In genomic region chr7:18993036-18993435, GRCm38 (mm10) we compare ENCODE assay signal across 12 mouse cellular contexts. TPM values are rescaled to one million over a fixed set of nuclear protein-coding genes. Genes with fewer than 3 reads are reported as not detected.
A peak's percentile ranks its signal among the peaks of the same experiment; 100 is the strongest.
DNase-seq lines count a peak whose midpoint lies in the region; ATAC-seq lines count a peak whose summit lies in the region.
"Had no signal": no experiment of that assay in that cellular context is flagged by ENCODE, and none has a peak within 500 bp of the region (broad histone marks: within the 10 kb centered on the region; RNA-seq: fewer than 3 reads in every experiment).

No protein-coding gene starts in this region.

- peaks cover 36% of the 10 kb centered on the region for H3K4me1 ChIP-seq in kidney, embryonic 15.5 days
- H3K4me1 ChIP-seq in embryonic facial prominence, embryonic 14.5 days (ENCODE audit: control insufficient read depth, insufficient read depth, low read length): no peaks in the 10 kb centered on the region
- peaks cover 35% of the 10 kb centered on the region for H3K4me1 ChIP-seq in forebrain, embryonic 16.5 days (replicated peaks; ENCODE audit: control insufficient read depth, insufficient read depth, low read length)
- H3K4me1 ChIP-seq in midbrain, embryonic 13.5 days (replicated peaks): peaks cover 48% of the 10 kb centered on the region

- H3K4me2 ChIP-seq in kidney, embryonic 15.5 days: peak overlapping the region; percentile 92
- peak overlapping the region; percentile 83 for H3K4me2 ChIP-seq in embryonic facial prominence, embryonic 14.5 days (ENCODE audit: low read depth, low read length)
- H3K4me2 ChIP-seq in forebrain, embryonic 16.5 days (ENCODE audit: low read length): peak overlapping the region; percentile 93; the same call in 1 of the 2 replicates
- peak overlapping the region; percentile 82 for H3K4me2 ChIP-seq in midbrain, embryonic 13.5 days (replicated peaks)

- H3K9ac ChIP-seq in kidney, embryonic 15.5 days: no peak overlapping the region
- no peak overlapping the region for H3K9ac ChIP-seq in embryonic facial prominence, embryonic 14.5 days (ENCODE audit: low read depth, low read length)
- no peak overlapping the region for H3K9ac ChIP-seq in forebrain, embryonic 16.5 days (replicated peaks; ENCODE audit: low read depth, low read length)
- peak overlapping the region; percentile 7; the same call in 1 of the 2 replicates for H3K9ac ChIP-seq in midbrain, embryonic 13.5 days (replicated peaks)
- H3K9ac ChIP-seq: liver, embryonic 14.5 days had no signal

- H3K27ac ChIP-seq in kidney, embryonic 15.5 days: no peak overlapping the region
- H3K27ac ChIP-seq in embryonic facial prominence, embryonic 14.5 days (replicated peaks; ENCODE audit: low read depth, low read length): no peak overlapping the region
- no peak overlapping the region for H3K27ac ChIP-seq in forebrain, embryonic 16.5 days (ENCODE audit: low read length)
- no peak overlapping the region for H3K27ac ChIP-seq in midbrain, embryonic 13.5 days
- H3K27ac ChIP-seq: liver, embryonic 14.5 days had no signal

- WGBS in kidney, embryonic 15.5 days: 91% methylated on average over 5 of the region's 5 CpGs
- 93% methylated on average over 5 of the region's 5 CpGs for WGBS in embryonic facial prominence, embryonic 14.5 days
- WGBS in forebrain, embryonic 16.5 days: 87% methylated on average over 5 of the region's 5 CpGs
- WGBS in midbrain, embryonic 13.5 days: 89% methylated on average over 5 of the region's 5 CpGs

- no peak for ATAC-seq in kidney, embryonic 15.5 days (replicated peaks; ENCODE audit: low FRiP score)
- ATAC-seq in embryonic facial prominence, embryonic 14.5 days (ENCODE audit: low read depth): no peak
- ATAC-seq in forebrain, embryonic 16.5 days: no peak
- ATAC-seq in midbrain, embryonic 13.5 days: no peak
- no peak for ATAC-seq in megakaryocyte progenitor cell, adult 5-6 weeks (replicated peaks; ENCODE audit: poor library complexity)

- no peaks in the 10 kb centered on the region for H3K9me3 ChIP-seq in kidney, embryonic 15.5 days (replicated peaks)
- H3K9me3 ChIP-seq in embryonic facial prominence, embryonic 14.5 days (ENCODE audit: control insufficient read depth, low read length): no peaks in the 10 kb centered on the region
- no peaks in the 10 kb centered on the region for H3K9me3 ChIP-seq in forebrain, embryonic 16.5 days (ENCODE audit: control insufficient read depth, low read length)
- no peaks in the 10 kb centered on the region for H3K9me3 ChIP-seq in midbrain, embryonic 13.5 days

- H3K27me3 ChIP-seq in kidney, embryonic 15.5 days: peaks cover 27% of the 10 kb centered on the region
- H3K27me3 ChIP-seq in embryonic facial prominence, embryonic 14.5 days (replicated peaks; ENCODE audit: control insufficient read depth, insufficient read depth, low read length): peaks cover 16% of the 10 kb centered on the region
- peaks cover 2% of the 10 kb centered on the region; the same call in 1 of the 2 replicates for H3K27me3 ChIP-seq in forebrain, embryonic 16.5 days (replicated peaks; ENCODE audit: control insufficient read depth, insufficient read depth, low read length)
- H3K27me3 ChIP-seq in midbrain, embryonic 13.5 days: peaks cover 21% of the 10 kb centered on the region

- no peak for DNase-seq in kidney, adult 11 months
- DNase-seq in embryonic facial prominence, embryonic 14.5 days (ENCODE audit: low spot score): no peak
- DNase-seq in layer of hippocampus, postnatal 25 days (ENCODE audit: extremely low spot score in 1 of 2, low spot score in 1 of 2): no peak
- DNase-seq in retina, postnatal 1 day: no peak
- DNase-seq: thymus, postnatal 36 days had no signal

- H3K36me3 ChIP-seq in kidney, embryonic 15.5 days: peaks cover 31% of the 10 kb centered on the region
- peaks cover 9% of the 10 kb centered on the region; the same call in 1 of the 2 replicates for H3K36me3 ChIP-seq in embryonic facial prominence, embryonic 14.5 days (ENCODE audit: control insufficient read depth, insufficient read depth, low read length)
- H3K36me3 ChIP-seq in forebrain, embryonic 16.5 days (ENCODE audit: control insufficient read depth, insufficient read depth): no peaks in the 10 kb centered on the region
- H3K36me3 ChIP-seq in midbrain, embryonic 13.5 days: peaks cover 9% of the 10 kb centered on the region

- H3K4me3 ChIP-seq in kidney, embryonic 15.5 days (replicated peaks): peak overlapping the region; percentile 55; the same call in 1 of the 2 replicates
- peak overlapping the region; percentile 57; the same call in 1 of the 2 replicates for H3K4me3 ChIP-seq in embryonic facial prominence, embryonic 14.5 days (ENCODE audit: low read depth, low read length)
- H3K4me3 ChIP-seq in forebrain, embryonic 16.5 days (replicated peaks; ENCODE audit: low read length): peak overlapping the region; percentile 67; the same call in 1 of the 2 replicates
- peak overlapping the region; percentile 61 for H3K4me3 ChIP-seq in midbrain, embryonic 13.5 days (replicated peaks)

RNA-seq across cellular contexts. Expression of gene Mypop, which starts 2.0 kb away (rescaled TPM):
- polyA plus RNA-seq in kidney, embryonic 15.5 days (2015; fragmentation: Nextera tagmentation; extraction: Ambion mirVana): 3.5 and 3.9 TPM in 2 replicates
- 4.0 and 4.2 TPM in 2 replicates for polyA plus RNA-seq in embryonic facial prominence, embryonic 14.5 days (2014; fragmentation: Nextera tagmentation; extraction: Ambion mirVana)
- 3.1 and 3.6 TPM in 2 replicates for polyA plus RNA-seq in forebrain, embryonic 16.5 days (2015; fragmentation: Nextera tagmentation; extraction: Ambion mirVana)
- 3.8 and 4.2 TPM in 2 replicates for polyA plus RNA-seq in midbrain, embryonic 13.5 days (2015; fragmentation: Nextera tagmentation; extraction: Ambion mirVana)
- total RNA-seq in megakaryocyte progenitor cell, adult 5-6 weeks (2015): 0.17 TPM in 1 of 2 replicates, not detected in the other
- not detected in 2 replicates for total RNA-seq in megakaryocyte progenitor cell, adult 5-6 weeks (2017)
- total RNA-seq in layer of hippocampus, postnatal 25 days (2021): 10 to 100 TPM; 44.9 to 48.3 TPM

RNA-seq across cellular contexts. Expression of gene Nanos2, which starts 5.8 kb away (rescaled TPM):
- not detected in 2 replicates for polyA plus RNA-seq in kidney, embryonic 15.5 days (2015; fragmentation: Nextera tagmentation; extraction: Ambion mirVana)
- not detected in 2 replicates for polyA plus RNA-seq in embryonic facial prominence, embryonic 14.5 days (2014; fragmentation: Nextera tagmentation; extraction: Ambion mirVana)
- 0.46 and 0.91 TPM in 2 replicates for polyA plus RNA-seq in forebrain, embryonic 16.5 days (2015; fragmentation: Nextera tagmentation; extraction: Ambion mirVana)
- 0.26 and 0.58 TPM in 2 replicates for polyA plus RNA-seq in midbrain, embryonic 13.5 days (2015; fragmentation: Nextera tagmentation; extraction: Ambion mirVana)
- not detected in 2 replicates for total RNA-seq in megakaryocyte progenitor cell, adult 5-6 weeks (2015)
- total RNA-seq in megakaryocyte progenitor cell, adult 5-6 weeks (2017): not detected in 2 replicates
- under 1 TPM; 0.17 to 0.70 TPM for total RNA-seq in layer of hippocampus, postnatal 25 days (2021)
- total RNA-seq: gastrocnemius, adult 8-10 months; heart, postnatal 25 days had no signal
- polyA plus RNA-seq: liver, embryonic 14.5 days had no signal

RNA-seq across cellular contexts. Expression of gene Irf2bp1, which starts 10.8 kb away (rescaled TPM):
- 21.4 and 24.1 TPM in 2 replicates for polyA plus RNA-seq in kidney, embryonic 15.5 days (2015; fragmentation: Nextera tagmentation; extraction: Ambion mirVana)
- polyA plus RNA-seq in embryonic facial prominence, embryonic 14.5 days (2014; fragmentation: Nextera tagmentation; extraction: Ambion mirVana): 26.6 and 27.4 TPM in 2 replicates
- polyA plus RNA-seq in forebrain, embryonic 16.5 days (2015; fragmentation: Nextera tagmentation; extraction: Ambion mirVana): 28.0 and 30.4 TPM in 2 replicates
- polyA plus RNA-seq in midbrain, embryonic 13.5 days (2015; fragmentation: Nextera tagmentation; extraction: Ambion mirVana): 21.6 and 29.4 TPM in 2 replicates
- total RNA-seq in megakaryocyte progenitor cell, adult 5-6 weeks (2015): 16.4 and 16.8 TPM in 2 replicates
- total RNA-seq in megakaryocyte progenitor cell, adult 5-6 weeks (2017): 12.5 and 13.1 TPM in 2 replicates
- total RNA-seq in layer of hippocampus, postnatal 25 days (2021): 10 to 100 TPM; 51.7 to 53.5 TPM

RNA-seq across cellular contexts. Expression of gene Foxa3, which starts 30.3 kb away (rescaled TPM):
- polyA plus RNA-seq in kidney, embryonic 15.5 days (2015; fragmentation: Nextera tagmentation; extraction: Ambion mirVana): 1.2 and 1.3 TPM in 2 replicates
- 0.56 and 1.6 TPM in 2 replicates for polyA plus RNA-seq in embryonic facial prominence, embryonic 14.5 days (2014; fragmentation: Nextera tagmentation; extraction: Ambion mirVana)
- not detected in 2 replicates for polyA plus RNA-seq in forebrain, embryonic 16.5 days (2015; fragmentation: Nextera tagmentation; extraction: Ambion mirVana)
- not detected in 2 replicates for polyA plus RNA-seq in midbrain, embryonic 13.5 days (2015; fragmentation: Nextera tagmentation; extraction: Ambion mirVana)
- total RNA-seq in megakaryocyte progenitor cell, adult 5-6 weeks (2015): not detected in 2 replicates
- total RNA-seq in megakaryocyte progenitor cell, adult 5-6 weeks (2017): not detected in 2 replicates
- not detected for total RNA-seq in layer of hippocampus, postnatal 25 days (2021)
- total RNA-seq: gastrocnemius, adult 8-10 months; heart, postnatal 25 days had no signal

RNA-seq across cellular contexts. Expression of gene Sympk, which starts 31.1 kb away (rescaled TPM):
- 34.3 and 38.4 TPM in 2 replicates for polyA plus RNA-seq in kidney, embryonic 15.5 days (2015; fragmentation: Nextera tagmentation; extraction: Ambion mirVana)
- polyA plus RNA-seq in embryonic facial prominence, embryonic 14.5 days (2014; fragmentation: Nextera tagmentation; extraction: Ambion mirVana): 23.6 and 23.8 TPM in 2 replicates
- 34.4 and 34.7 TPM in 2 replicates for polyA plus RNA-seq in forebrain, embryonic 16.5 days (2015; fragmentation: Nextera tagmentation; extraction: Ambion mirVana)
- polyA plus RNA-seq in midbrain, embryonic 13.5 days (2015; fragmentation: Nextera tagmentation; extraction: Ambion mirVana): 31.8 and 37.2 TPM in 2 replicates
- total RNA-seq in megakaryocyte progenitor cell, adult 5-6 weeks (2015): 58.1 and 74.7 TPM in 2 replicates
- total RNA-seq in megakaryocyte progenitor cell, adult 5-6 weeks (2017): 44.9 and 48.6 TPM in 2 replicates
- 100 to 1,000 TPM; 111 to 113 TPM for total RNA-seq in layer of hippocampus, postnatal 25 days (2021)
